In genomic region chr12:16351751-16352150, GRCm38 (mm10) we compare ENCODE assay signal across 22 mouse cellular contexts.
"Had no signal": no experiment of that assay in that cellular context is flagged by ENCODE, and none has a peak within 500 bp of the region (broad histone marks: within the 10 kb centered on the region; RNA-seq: fewer than 3 reads in every experiment).

No protein-coding gene starts in this region.

- H3K27ac ChIP-seq: liver, embryonic 15.5 days; lung, embryonic 15.5 days; macrophage; midbrain, embryonic 13.5 days; midbrain, embryonic 15.5 days; neural tube, embryonic 12.5 days; stomach, embryonic 15.5 days; stomach, postnatal 0 days had no signal

- H3K9me3 ChIP-seq: liver, embryonic 15.5 days; lung, embryonic 15.5 days; midbrain, embryonic 13.5 days; neural tube, embryonic 12.5 days; stomach, embryonic 15.5 days had no signal

- H3K4me2 ChIP-seq: liver, embryonic 15.5 days; lung, embryonic 15.5 days; midbrain, embryonic 11.5 days; midbrain, embryonic 13.5 days; midbrain, embryonic 15.5 days; neural tube, embryonic 12.5 days; stomach, embryonic 15.5 days had no signal

- H3K4me3 ChIP-seq: liver, embryonic 15.5 days; lung, embryonic 15.5 days; megakaryocyte, embryonic 14.5 days; midbrain, embryonic 13.5 days; midbrain, embryonic 15.5 days; neural tube, embryonic 12.5 days; stomach, embryonic 15.5 days had no signal

- H3K36me3 ChIP-seq: liver, embryonic 15.5 days; lung, embryonic 15.5 days; midbrain, embryonic 13.5 days; midbrain, embryonic 15.5 days; neural tube, embryonic 12.5 days; stomach, embryonic 15.5 days had no signal

- H3K27me3 ChIP-seq: liver, embryonic 15.5 days; lung, embryonic 15.5 days; megakaryocyte, embryonic 14.5 days; midbrain, embryonic 13.5 days; midbrain, embryonic 15.5 days; neural tube, embryonic 12.5 days; stomach, embryonic 15.5 days had no signal

- H3K4me1 ChIP-seq: liver, embryonic 15.5 days; lung, embryonic 15.5 days; megakaryocyte, embryonic 14.5 days; midbrain, embryonic 13.5 days; midbrain, embryonic 15.5 days; neural tube, embryonic 12.5 days; stomach, embryonic 15.5 days had no signal

- DNase-seq: liver, postnatal 0 days; lung, adult 2 months; lung, postnatal 14 days; lung, postnatal 36 days; retina, postnatal 1 day; right cerebral cortex, adult 18-20 months; right cerebral cortex, postnatal 25 days; right cerebral cortex, postnatal 4 days; spleen, adult 18-20 months; thymus, adult 2 months; thymus, postnatal 25 days; thymus, postnatal 4 days had no signal

- H3K9ac ChIP-seq: liver, embryonic 15.5 days; liver, postnatal 0 days; lung, embryonic 15.5 days; midbrain, embryonic 13.5 days; midbrain, embryonic 15.5 days; neural tube, embryonic 12.5 days; stomach, embryonic 15.5 days had no signal
